ENCODE assay signal across 17 mouse cellular contexts in genomic region chr17:24149421-24149820, GRCm38 (mm10). TPM values are rescaled to one million over a fixed set of nuclear protein-coding genes. Genes with fewer than 3 reads are reported as not detected.
A peak's percentile ranks its signal among the peaks of the same experiment; 100 is the strongest.
DNase-seq lines count a peak whose midpoint lies in the region; TF ChIP-seq lines count a peak whose summit lies in the region.
"Had no signal": no experiment of that assay in that cellular context is flagged by ENCODE, and none has a peak within 500 bp of the region (broad histone marks: within the 10 kb centered on the region; RNA-seq: fewer than 3 reads in every experiment).

No protein-coding gene starts in this region.

- H3K27ac ChIP-seq in testis, adult 2 months (ENCODE audit: control insufficient read depth, insufficient read depth, low read depth, low read length): no peak overlapping the region; the same call in 1 of the 2 replicates
- H3K27ac ChIP-seq: forebrain, embryonic 10.5 days; forebrain, embryonic 13.5 days; hindbrain, embryonic 12.5 days; hindbrain, embryonic 15.5 days had no signal

- DNase-seq in adrenal gland, adult (ENCODE audit: inconsistent age in 2 of 2, low spot score in 1 of 2): peak; percentile 70 to 91
- no peak for DNase-seq in adrenal gland, postnatal 4 days (ENCODE audit: low spot score in 2 of 2)
- DNase-seq in testis, postnatal 10 days (ENCODE audit: low spot score): no peak
- DNase-seq in adrenal gland, postnatal 36 days: peak; percentile 55 to 68
- DNase-seq in heart, adult 18-20 months: no peak
- DNase-seq: cerebellum, adult 11-12 months; cerebellum, adult 8-10 months; cerebellum, postnatal 14 days; gastrocnemius, postnatal 10 days; gastrocnemius, postnatal 36 days had no signal

- peak overlapping the region; percentile 63 for H3K4me3 ChIP-seq in testis, adult 2 months (ENCODE audit: control insufficient read depth, low read depth, low read length)
- H3K4me3 ChIP-seq: forebrain, embryonic 10.5 days; forebrain, embryonic 13.5 days; hindbrain, embryonic 12.5 days; hindbrain, embryonic 15.5 days had no signal

- H3K4me1 ChIP-seq in testis, adult 2 months (ENCODE audit: control insufficient read depth, insufficient read depth, low read length): peaks cover 10% of the 10 kb centered on the region

- no peaks in the 10 kb centered on the region; the same call in 1 of the 2 replicates for H3K36me3 ChIP-seq in testis, adult 2 months (ENCODE audit: control insufficient read depth, insufficient read depth, low read length)
- H3K36me3 ChIP-seq: hindbrain, embryonic 12.5 days had no signal

- no peaks in the 10 kb centered on the region for H3K27me3 ChIP-seq in testis, adult 2 months (ENCODE audit: control insufficient read depth, insufficient read depth, low read length)
- H3K27me3 ChIP-seq: forebrain, embryonic 13.5 days; hindbrain, embryonic 12.5 days; hindbrain, embryonic 15.5 days had no signal

- TF ChIP-seq CTCF in testis, adult 2 months (IDR thresholded peaks at IDR 0.05; ENCODE audit: control insufficient read depth, insufficient read depth, insufficient replicate concordance, low read depth, low read length): no peak

- TF ChIP-seq POLR2A in testis, adult 2 months (IDR thresholded peaks at IDR 0.05; ENCODE audit: control insufficient read depth, low read depth, low read length): no peak

RNA-seq across cellular contexts. Expression of gene Pdpk1, which starts 1.3 kb away (rescaled TPM):
- 10 to 100 TPM; 51.0 to 51.8 TPM for total RNA-seq in adrenal gland, postnatal 4 days (2021)
- polyA plus RNA-seq in testis, adult 2 months (2012; rRNA removed): 486 and 516 TPM in 2 replicates
- total RNA-seq in adrenal gland, postnatal 36 days (2021): 10 to 100 TPM; 55.5 to 59.7 TPM
- total RNA-seq in heart, adult 18-20 months (2021): 10 to 100 TPM; 39.7 to 41.1 TPM

RNA-seq across cellular contexts. Expression of gene Amdhd2, which starts 14.1 kb away (rescaled TPM):
- total RNA-seq in adrenal gland, postnatal 4 days (2021): 10 to 100 TPM; 44.9 to 46.8 TPM
- 116 and 135 TPM in 2 replicates for polyA plus RNA-seq in testis, adult 2 months (2012; rRNA removed)
- total RNA-seq in adrenal gland, postnatal 36 days (2021): 10 to 100 TPM; 29.6 to 41.4 TPM
- 10 to 100 TPM in 1 of 2 experiments, 1 to 10 TPM in 1; 8.3 to 13.5 TPM for total RNA-seq in heart, adult 18-20 months (2021)

RNA-seq across cellular contexts. Expression of gene Atp6v0c, which starts 20.1 kb away (rescaled TPM):
- 100 to 1,000 TPM; 344 to 347 TPM for total RNA-seq in adrenal gland, postnatal 4 days (2021)
- polyA plus RNA-seq in testis, adult 2 months (2012; rRNA removed): 329 and 345 TPM in 2 replicates
- 100 to 1,000 TPM; 434 to 448 TPM for total RNA-seq in adrenal gland, postnatal 36 days (2021)
- 100 to 1,000 TPM; 241 to 255 TPM for total RNA-seq in heart, adult 18-20 months (2021)

RNA-seq across cellular contexts. Expression of gene Tbc1d24, which starts 55.9 kb away (rescaled TPM):
- total RNA-seq in adrenal gland, postnatal 4 days (2021): 10 to 100 TPM; 13.7 to 15.9 TPM
- 7.0 and 9.5 TPM in 2 replicates for polyA plus RNA-seq in testis, adult 2 months (2012; rRNA removed)
- total RNA-seq in adrenal gland, postnatal 36 days (2021): 10 to 100 TPM; 10.9 to 18.8 TPM
- total RNA-seq in heart, adult 18-20 months (2021): 10 to 100 TPM; 12.3 to 14.4 TPM

RNA-seq across cellular contexts. Expression of gene Ntn3, which starts 59.9 kb away (rescaled TPM):
- 1 to 10 TPM; 7.6 to 8.2 TPM for total RNA-seq in adrenal gland, postnatal 4 days (2021)
- polyA plus RNA-seq in testis, adult 2 months (2012; rRNA removed): 0.35 and 0.54 TPM in 2 replicates
- total RNA-seq in adrenal gland, postnatal 36 days (2021): 1 to 10 TPM; 1.5 to 2.9 TPM
- total RNA-seq in heart, adult 18-20 months (2021): under 1 TPM; 0.67 to 0.72 TPM
- total RNA-seq: granulocyte monocyte progenitor cell, adult 5-6 weeks had no signal
- polyA plus RNA-seq: activated CD4-positive, CD25-positive, alpha-beta regulatory T cell, adult 4 months had no signal

Comparison
In these comparisons a context has a peak if more than half of its experiments do, and no peak if none do; other contexts are left out.
1. DNase-seq: peak in adrenal gland, adult (2 of 2) and adrenal gland, postnatal 36 days (2 of 2); none in adrenal gland, postnatal 4 days (0 of 2), testis, postnatal 10 days (single experiment) and heart, adult 18-20 months (0 of 2).